Mouse (Mus musculus) C3H10T1/2 (cell line): ENCODE measurements around the gene Zfp941. TPM values are rescaled to one million over a fixed set of nuclear protein-coding genes. Genes with fewer than 3 reads are reported as not detected.

Source experiments
- polyA plus RNA-seq, 2 experiments: library from polyadenylated mRNA; unstranded; fragments of >200 nt; fragmentation: generic; extraction: Trizol; gene quantifications; one replicate each; pipeline ENCODE4 v1.2.1; 2012; ENCODE audit warnings: missing spikeins in 2 of 2

Gene Zfp941
- polyA plus RNA-seq = under 1 TPM in 1 of 2 experiments, not detected in 1; 0.02 TPM

DNA sequence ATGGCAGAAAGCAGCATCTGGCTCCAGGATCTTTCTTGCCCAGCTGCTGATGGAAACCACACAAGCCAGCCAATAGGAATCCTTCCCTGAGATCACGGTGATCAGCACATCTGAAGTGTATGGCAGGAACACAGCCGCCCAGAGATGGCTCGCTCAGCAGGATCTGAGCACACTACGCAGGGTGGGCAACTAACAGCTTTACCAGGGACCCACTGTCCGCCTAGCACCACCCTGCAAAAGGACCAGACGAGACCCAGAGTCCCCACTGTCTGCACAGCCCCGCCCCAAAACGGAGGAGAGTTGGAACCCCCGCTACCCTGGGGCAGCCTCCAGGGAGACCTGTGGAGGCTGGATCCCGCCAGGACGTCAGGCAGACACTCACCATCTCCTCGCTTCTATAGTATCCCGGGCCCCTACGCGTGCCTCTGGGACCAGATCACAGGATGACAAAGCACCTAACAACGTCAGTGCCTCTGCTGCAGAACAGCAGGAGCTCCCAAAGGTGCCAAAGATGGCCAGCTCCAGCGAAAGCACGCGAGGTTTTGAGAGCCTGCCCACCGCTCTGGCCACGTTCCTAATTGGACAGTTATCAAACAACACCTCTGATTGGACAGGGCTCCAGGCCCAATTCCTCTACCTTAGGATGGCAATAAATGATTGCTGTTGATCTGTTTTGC lies at the start of gene Zfp941:
Gene Zfp941 (minus strand): TSS at position 526 of the 677 bp plus-strand sequence.

DNA sequence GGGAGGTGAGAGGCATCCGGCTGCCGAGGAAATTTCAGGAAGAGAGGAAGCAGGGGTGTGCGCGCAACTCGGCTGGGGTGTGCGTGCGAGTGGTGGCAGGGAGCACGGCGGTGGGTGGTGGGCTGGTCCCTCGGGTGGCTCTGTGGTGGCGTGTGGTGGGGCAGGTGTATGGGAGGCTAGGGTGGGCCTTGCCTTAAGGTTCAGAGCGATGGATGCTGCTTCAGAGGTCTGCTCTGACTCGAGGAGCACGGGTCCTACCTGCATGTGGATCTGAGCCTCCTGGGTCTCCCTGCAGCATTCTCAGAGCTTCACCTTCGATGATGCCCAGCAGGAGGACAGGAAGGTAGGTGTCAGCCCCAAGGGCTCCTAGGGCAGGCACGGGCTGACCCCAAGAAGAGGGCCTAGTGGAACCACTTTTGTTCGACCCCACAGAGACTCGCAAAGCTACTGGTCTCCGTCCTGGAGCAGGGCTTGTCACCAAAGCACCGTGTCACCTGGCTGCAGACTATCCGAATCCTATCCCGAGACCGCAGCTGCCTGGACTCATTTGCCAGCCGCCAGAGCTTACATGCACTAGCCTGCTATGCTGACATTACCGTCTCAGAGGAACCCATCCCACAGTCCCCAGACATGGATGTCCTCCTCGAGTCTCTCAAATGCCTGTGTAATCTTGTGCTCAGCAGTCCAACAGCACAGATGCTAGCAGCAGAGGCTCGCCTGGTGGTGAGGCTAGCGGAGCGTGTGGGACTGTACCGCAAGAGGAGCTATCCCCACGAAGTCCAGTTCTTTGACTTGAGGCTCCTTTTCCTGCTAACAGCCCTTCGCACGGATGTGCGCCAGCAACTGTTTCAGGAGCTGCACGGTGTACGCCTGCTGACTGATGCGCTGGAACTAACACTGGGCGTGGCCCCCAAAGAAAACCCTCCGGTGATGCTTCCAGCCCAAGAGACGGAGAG lies 35.9 kb upstream of the Zfp941 start, which contains the start of gene Bet1l:
Gene Bet1l (minus strand): TSS at position 28 of the 956 bp plus-strand sequence.

DNA sequence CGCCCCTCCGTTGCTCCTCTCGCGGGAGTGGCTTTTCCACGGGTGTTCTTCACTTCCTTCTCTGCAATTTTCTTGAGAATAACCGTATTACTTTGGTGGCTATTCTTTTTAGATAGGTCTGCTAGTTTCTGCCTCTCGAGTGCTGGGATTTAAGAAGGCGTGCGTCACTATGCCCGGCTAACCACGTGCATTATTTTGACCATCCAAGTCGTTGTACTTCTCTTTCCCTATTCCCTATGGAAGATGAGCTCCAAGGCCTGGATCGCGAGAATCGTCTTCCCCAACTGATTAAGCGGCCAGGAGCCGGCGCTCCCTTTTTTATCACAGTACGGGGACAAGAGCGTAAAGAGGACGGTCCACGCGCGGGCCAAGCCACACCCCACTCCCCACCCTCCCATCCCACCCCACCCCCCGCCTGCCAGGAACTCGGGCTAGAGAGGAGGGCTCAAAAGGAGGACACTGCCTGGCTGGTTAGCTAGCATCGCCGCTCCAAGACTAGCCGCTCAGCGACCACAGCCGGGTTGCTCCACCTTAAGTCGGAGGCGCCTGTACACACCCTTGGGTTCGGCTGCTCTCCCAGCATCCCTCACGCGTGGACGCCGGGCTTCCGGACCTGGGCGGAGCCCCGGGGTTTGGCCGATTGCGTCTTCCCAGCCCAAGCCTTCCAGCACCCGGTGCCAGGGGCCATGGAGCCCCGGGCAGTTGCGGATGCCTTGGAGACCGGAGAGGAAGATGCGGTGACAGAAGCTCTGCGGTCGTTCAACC lies 35.0 kb upstream of the Zfp941 start, which contains the start of gene Ric8a:
Gene Ric8a (plus strand): TSS at position 173 of the 765 bp plus-strand sequence.

DNA sequence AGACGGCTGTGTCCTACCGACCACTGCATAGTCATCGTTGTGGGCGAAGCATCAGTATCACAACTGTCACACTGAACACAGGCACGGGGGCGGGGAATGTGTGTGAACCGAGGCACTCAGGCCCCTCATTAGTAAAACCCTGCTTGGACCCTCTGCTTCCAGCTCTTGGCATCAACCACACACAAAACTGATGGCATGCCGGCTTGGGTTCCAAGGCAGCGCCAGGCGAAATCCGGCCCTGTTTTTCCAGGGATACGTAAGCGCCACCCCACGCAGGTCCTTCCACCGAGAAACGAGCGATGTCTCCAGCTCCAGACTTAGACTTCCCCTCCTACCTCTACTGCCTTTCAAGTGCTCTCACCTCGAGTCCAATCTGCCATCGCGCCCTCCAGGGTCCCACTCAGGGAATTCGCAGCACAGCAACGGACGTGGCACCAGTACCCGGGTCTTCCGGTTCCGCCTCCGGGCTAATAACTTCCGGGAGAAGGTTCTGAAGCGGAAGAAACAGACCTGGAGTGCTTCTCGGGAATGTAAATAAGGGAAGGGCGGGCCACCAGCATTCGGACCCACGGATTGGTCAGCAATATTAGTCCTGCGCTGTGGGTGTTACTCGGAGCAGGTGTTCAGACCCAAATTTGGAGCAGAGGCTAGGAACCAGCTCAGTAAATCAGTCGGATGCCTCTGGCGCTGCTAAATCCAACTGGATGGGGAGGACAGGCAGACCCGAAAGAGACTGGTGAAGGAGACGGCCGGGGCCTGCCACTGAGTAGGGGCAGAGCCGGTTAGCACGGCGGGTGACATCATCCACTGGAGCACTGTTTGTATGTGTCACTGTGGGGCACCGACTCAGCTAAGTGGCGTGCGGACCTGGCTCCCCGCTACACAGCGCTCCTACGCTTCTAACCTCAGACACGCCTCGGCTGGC lies 34.1 kb upstream of the Zfp941 start, which contains the start of gene Gm45785:
Gene Gm45785 (minus strand): TSS at position 472 of the 925 bp plus-strand sequence.

DNA sequence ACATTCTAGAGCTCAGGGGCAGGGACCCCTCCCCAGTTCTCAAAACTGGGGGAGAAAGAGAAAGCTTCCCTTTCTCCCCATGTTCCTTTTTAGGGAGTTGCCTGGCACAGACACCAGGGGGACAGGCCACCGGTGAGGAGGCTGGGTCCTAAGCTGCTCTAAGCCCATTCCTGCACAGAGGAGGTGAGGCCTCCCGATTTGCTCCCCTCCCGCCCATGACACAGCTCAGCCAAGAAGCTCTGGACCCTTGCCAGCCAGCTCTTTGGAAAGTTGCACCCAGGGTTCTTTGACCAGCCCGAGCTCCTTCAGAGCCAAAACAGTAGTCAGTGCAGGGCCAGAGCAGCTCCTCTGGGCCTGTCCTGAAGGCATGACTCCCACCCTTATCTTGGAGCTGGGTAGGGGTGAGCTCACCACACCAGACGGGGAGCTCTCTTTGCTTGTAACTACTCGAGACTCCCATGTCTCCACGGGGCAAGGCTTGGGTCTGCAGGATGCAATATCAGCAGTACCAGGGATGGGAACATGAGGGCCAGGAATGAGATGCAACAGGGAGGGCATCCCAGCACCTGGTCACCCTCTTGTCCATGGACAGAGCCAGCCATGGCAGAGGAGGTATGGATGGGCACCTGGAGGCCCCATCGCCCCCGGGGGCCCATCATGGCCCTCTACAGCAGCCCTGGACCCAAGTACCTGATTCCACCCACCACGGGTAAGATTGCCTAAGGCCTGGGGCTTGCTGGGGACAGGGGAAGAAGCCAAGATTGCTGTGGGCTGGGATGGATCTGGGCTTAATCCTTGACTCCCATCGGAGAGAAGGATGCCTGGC lies 26.0 kb upstream of the Zfp941 start, which contains the start of gene Odf3:
Gene Odf3 (plus strand): TSS at position 51 of the 826 bp plus-strand sequence.

DNA sequence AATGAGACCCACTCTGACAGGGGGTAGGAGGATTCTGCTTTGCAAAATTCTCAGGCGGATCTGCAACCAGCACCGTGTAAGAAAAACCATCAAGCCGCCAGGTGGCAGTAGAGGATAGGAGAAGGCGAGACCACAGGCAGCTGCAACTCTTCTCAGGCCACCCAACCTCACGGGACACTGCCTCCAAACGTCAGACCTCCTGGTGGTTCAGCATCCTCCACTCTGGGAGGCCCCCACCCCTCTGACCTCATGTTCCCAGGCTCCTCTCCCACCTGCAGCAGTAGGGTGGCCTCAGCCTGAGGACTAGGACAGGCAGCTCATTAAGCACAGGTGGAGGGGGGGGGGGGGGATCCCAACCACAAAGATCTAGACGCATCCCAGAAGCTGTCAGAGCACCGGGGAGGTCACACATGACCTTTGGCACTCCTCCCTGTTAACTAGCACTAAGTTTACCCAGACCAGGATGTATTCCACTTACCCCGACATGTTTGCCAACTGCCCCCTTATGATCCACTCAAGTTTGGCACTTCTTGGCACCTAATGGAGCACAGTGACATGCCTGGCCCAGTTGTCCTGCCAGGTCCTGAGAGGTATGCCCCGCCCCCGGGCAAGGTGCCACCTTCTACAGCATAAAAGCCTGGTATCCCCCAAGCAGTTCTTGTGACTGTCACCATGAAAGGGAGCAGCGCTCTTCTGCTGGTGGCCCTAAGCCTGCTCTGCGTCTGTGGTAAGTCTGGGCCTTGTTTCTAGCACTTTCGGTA lies 23.1 kb upstream of the Zfp941 start, which contains the start of gene Scgb1c1:
Gene Scgb1c1 (plus strand): TSS at position 643 of the 761 bp plus-strand sequence.

DNA sequence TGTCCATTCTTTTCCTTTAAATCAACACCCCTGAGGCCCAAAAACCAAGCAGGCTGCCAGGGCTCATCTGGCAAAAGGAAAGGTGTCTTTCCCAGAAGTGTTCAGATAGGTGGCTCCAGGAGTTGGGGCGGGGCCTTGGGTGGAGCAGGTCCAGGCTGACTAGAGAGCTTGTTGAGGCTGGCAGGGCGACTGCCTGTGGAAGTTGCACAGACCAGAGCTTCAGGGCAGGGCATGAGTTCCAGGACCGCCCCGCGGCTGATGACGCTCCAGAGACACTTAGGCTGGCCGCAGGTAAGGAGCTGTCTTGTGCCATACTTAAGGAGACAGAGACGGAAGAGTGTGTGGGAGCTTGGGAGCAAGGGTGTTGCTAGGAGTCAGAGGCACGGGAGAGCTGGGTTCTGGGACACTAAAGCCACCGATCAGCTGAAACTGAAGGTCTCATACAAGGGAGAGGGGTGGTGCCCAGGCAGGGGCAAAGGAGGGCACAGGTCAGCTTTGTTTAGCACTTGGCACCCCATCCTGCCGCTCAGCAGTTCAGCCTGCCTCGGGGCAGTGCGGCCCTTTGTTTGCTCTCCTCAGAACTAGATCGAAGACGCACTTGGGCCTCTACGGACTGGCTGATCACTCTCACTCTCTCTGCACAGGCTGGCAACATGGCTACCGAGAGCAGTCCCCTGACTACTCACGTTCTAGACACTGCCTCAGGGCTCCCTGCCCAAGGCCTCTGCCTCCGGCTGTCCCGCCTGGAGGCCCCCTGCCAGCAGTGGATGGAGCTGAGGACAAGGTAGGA lies 13.2 kb upstream of the Zfp941 start, which contains the start of gene Urah:
Gene Urah (plus strand): TSS at position 51 of the 790 bp plus-strand sequence.

DNA sequence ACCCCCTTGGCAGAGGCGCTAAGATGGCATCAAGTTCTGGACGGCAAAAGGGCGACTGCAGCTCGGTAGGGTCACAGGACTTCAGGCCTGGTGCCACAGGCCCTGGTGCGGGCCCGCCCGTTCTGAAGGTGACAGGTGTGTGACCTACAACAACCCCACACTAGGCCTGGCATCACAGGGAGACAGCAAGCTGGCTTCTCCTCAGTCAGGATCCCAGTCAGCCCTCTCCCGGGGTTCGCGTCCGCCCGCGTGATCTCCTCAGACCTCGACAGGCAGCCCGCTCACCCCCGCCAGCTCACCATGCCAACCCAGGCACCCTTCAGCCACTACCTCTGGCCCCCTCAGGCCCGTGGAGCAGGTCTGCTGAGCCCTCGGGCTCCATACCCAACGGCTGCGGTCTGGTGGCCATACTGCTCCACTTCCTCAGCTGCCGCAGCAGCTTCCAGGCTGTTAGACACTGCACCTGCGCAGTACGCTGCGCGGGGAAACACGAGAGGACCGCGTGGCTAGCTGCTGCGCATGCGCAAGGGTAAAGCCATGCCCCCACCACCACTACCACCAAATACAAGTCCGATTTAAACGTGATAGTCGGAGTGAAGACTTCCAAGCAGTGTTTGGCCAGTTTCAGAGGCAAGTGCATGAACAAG lies 34.4 kb downstream of the Zfp941 start, which contains the start of gene Syce1:
Gene Syce1 (minus strand): TSS at position 447 of the 647 bp plus-strand sequence.

DNA sequence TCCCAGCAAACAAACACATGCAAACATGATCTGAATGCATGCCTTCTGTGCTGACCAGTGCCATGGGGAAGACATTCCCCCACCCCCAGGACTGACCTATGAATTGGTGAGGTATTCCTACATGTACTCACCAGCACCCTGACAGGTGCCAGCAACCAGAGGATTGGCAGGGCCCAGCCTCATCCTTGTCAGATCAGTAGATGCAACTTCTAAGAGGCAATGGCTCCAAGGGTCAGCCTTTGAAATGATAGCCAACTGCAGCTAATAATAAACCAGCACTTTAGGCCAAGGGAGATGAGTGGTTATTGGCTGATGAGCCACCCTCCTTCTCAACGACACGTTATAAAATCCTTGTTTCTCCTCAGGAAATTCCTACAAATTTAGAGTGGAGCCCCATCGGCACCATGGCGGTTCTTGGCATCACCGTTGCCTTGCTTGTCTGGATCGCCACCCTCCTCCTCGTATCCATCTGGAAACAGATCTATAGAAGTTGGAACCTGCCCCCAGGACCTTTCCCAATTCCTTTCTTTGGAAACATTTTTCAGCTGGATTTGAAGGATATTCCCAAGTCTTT lies 58.4 kb downstream of the Zfp941 start, which contains the start of gene Cyp2e1:
Gene Cyp2e1 (plus strand): TSS at position 293 of the 574 bp plus-strand sequence.

Other genes starting within 250 kb of the Zfp941 start
- gene Olfr46, start 220.9 kb downstream of the Zfp941 start, polyA plus RNA-seq = under 1 TPM in 1 of 2 experiments, not detected in 1; under 0.01 TPM
- not detected for gene Olfr61, start 193.2 kb downstream of the Zfp941 start, polyA plus RNA-seq
- gene Olfr53, start 175.7 kb downstream of the Zfp941 start, polyA plus RNA-seq = not detected
- under 1 TPM in 1 of 2 experiments, not detected in 1; under 0.01 TPM for gene Olfr539, start 162.2 kb downstream of the Zfp941 start, polyA plus RNA-seq
- gene Olfr45, start 140.2 kb downstream of the Zfp941 start, polyA plus RNA-seq = not detected
- not detected for gene Olfr541, start 124.9 kb downstream of the Zfp941 start, polyA plus RNA-seq
- gene Cyp2e1, start 58.4 kb downstream of the Zfp941 start, polyA plus RNA-seq = under 1 TPM in 1 of 2 experiments, not detected in 1; 0.01 TPM
- not detected for gene Syce1, start 34.3 kb downstream of the Zfp941 start, polyA plus RNA-seq
- under 1 TPM; 0.09 TPM for gene Urah, start 12.8 kb upstream of the Zfp941 start, polyA plus RNA-seq
- not detected for gene Scgb1c1, start 23.4 kb upstream of the Zfp941 start, polyA plus RNA-seq
- under 1 TPM in 1 of 2 experiments, not detected in 1; 0.05 TPM for gene Odf3, start 25.6 kb upstream of the Zfp941 start, polyA plus RNA-seq
- not detected for gene Gm45785, start 34.2 kb upstream of the Zfp941 start, polyA plus RNA-seq
- gene Ric8a, start 34.8 kb upstream of the Zfp941 start, polyA plus RNA-seq = 10 to 100 TPM; 19.4 to 29.0 TPM
- 10 to 100 TPM; 11.9 to 31.0 TPM for gene Bet1l, start 35.4 kb upstream of the Zfp941 start, polyA plus RNA-seq
- gene Psmd13, start 59.8 kb upstream of the Zfp941 start, polyA plus RNA-seq = 100 to 1,000 TPM in 1 of 2 experiments, 10 to 100 TPM in 1; 91.3 to 207 TPM
- 10 to 100 TPM in 1 of 2 experiments, 1 to 10 TPM in 1; 7.5 to 19.5 TPM for gene Sirt3, start 60.1 kb upstream of the Zfp941 start, polyA plus RNA-seq
- not detected for gene Cox8b, start 78.3 kb upstream of the Zfp941 start, polyA plus RNA-seq
- gene Nlrp6, start 98.7 kb upstream of the Zfp941 start, polyA plus RNA-seq = under 1 TPM in 1 of 2 experiments, not detected in 1; 0.02 TPM
- gene Pgghg, start 119.2 kb upstream of the Zfp941 start, polyA plus RNA-seq = 10 to 100 TPM; 13.7 to 29.8 TPM
- 1 to 10 TPM in 1 of 2 experiments, under 1 TPM in 1; 0.25 to 2.7 TPM for gene Ifitm5, start 128.1 kb upstream of the Zfp941 start, polyA plus RNA-seq
- gene Gm45717, start 133.8 kb upstream of the Zfp941 start, polyA plus RNA-seq = under 1 TPM; 0.14 to 0.58 TPM
- 1,000 to 10,000 TPM; 1,155 to 1,564 TPM for gene Ifitm2, start 133.8 kb upstream of the Zfp941 start, polyA plus RNA-seq
- gene Ifitm1, start 145.0 kb upstream of the Zfp941 start, polyA plus RNA-seq = 10 to 100 TPM; 12.2 to 27.4 TPM
- gene Ifitm3, start 188.6 kb upstream of the Zfp941 start, polyA plus RNA-seq = 1,000 to 10,000 TPM; 1,553 to 1,705 TPM
- 1 to 10 TPM; 2.5 to 4.3 TPM for gene Ifitm6, start 195.7 kb upstream of the Zfp941 start, polyA plus RNA-seq
- gene Gm17387, start 207.0 kb upstream of the Zfp941 start, polyA plus RNA-seq = not detected
- gene B4galnt4, start 238.9 kb upstream of the Zfp941 start, polyA plus RNA-seq = 1 to 10 TPM; 3.9 to 4.3 TPM